Mouse (Mus musculus): ENCODE results near the gene Nfkb1. TPM values are rescaled to one million over a fixed set of nuclear protein-coding genes. Genes with fewer than 3 reads are reported as not detected.

Nfkb1 gene
- 100 to 1,000 TPM; 132 to 148 TPM for total RNA-seq (2023)

DNA sequence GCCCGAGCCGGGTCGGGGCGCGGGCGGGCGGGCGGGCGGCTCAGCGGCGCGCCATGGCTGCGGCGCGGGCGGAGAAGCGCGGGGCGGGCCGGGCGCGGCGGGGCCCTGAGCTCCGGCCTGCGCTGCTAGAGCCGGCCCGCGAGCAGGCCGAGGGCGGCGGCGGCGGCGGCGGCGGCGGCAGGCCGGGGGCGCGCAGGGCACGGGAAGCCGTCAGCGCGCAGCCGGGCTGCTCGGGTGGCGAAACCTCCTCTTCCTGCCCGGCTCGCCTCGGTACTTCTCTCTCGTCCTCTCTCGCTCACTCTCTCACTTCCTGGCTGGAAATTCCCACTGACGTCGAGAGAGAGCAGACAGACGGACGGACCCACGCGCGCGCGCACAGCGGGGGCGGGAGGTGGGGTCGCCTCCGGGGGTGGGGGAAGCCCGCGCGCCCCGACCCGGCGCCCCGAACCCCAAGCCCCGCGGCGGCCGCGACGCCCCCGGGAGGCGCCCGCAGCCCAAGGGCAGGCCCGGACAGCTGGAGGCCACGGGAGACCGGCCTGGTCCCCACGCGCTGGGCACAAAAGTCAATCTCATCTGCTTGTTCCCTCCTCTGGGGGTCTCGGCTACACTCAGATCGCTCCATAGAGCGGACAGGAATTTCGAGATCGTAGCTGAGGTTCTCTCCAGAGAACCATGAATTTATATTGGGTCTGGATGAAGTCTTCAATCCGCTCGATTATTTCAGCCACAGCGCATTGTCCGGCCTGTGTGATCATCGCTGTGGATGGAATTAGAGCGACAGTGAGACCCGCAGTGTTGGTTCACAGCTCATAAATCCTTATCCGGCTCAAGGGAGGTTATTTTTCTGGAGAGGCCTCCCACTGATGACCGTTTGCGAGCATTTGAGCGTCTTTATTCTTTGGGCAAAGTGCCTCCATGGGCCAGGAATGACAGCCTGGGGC is at the start of gene Nfkb1:
Nfkb1 (minus strand) TSS at position 357 of the 941 bp plus-strand sequence.

Other genes with a start within 250 kb of the Nfkb1 start
- 10 to 100 TPM; 20.2 to 23.6 TPM for gene Manba, start 205.9 kb downstream of the Nfkb1 start, total RNA-seq (2023)
- gene Slc39a8, start 133.7 kb upstream of the Nfkb1 start, total RNA-seq (2023): 1 to 10 TPM; 5.3 to 6.9 TPM

All from neutrophil, adult 83 days (primary cell).